Mouse (Mus musculus): ENCODE measurements around the gene Trip12.

The Trip12 gene

DNA sequence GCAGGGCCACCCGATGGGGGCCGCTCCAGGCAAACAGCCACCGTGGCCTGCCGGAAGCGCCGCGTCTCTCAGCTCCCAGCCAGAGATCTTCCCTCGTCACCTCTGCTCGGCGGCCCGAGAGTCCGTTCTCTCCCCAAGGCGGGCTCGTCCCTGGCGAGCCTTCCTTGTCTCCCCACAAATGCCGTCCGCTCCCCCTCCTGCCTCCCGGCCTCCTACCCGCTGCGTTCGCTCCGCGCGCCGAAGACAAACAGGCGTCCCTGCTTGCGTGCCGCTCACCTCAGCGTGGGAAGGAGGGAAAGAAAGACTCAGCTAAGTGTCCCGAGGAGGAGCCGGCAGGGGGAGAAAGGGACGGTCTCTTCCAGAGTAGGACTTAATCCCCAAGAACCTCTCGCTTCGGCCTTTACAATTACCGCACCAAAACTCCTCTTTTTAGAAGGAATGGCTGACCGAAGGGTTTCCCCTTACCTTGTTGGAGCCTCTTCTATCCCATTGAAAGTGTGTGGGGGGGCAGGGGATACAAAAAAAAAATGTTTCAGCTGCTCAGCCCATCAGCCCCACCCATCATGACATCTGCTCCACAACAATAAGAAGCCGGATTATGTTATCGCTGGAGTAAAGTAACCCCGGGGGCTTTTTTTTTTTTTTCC lies at the start of gene Trip12:
Gene Trip12 (minus strand): TSS at position 499 of the 647 bp plus-strand sequence.
- no peak for TF ChIP-seq GATA4 (IDR thresholded peaks at IDR 0.05; ENCODE audit: insufficient replicate concordance, low read length)

DNA sequence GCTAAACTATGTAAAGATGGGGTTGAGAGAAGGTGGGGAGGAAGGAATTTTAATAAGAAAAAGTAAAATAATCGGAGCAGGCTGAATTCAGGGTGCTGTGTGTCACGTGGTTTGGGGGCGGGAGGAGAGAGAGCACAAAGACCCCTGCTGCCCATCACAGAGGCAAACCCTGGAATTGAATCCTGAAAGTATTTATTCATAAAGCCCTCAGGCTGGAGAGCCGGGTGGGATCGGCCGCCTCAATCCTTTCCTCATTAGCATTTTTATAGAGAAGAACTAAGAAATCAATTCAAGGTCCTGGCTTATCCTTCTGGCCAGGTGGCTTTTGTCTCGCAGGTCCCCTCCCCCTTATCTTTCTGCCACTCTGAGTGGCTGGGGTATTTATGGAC lies 49.7 kb upstream of the Trip12 start:
- no peak for TF ChIP-seq GATA4 (IDR thresholded peaks at IDR 0.05; ENCODE audit: insufficient replicate concordance, low read length)

DNA sequence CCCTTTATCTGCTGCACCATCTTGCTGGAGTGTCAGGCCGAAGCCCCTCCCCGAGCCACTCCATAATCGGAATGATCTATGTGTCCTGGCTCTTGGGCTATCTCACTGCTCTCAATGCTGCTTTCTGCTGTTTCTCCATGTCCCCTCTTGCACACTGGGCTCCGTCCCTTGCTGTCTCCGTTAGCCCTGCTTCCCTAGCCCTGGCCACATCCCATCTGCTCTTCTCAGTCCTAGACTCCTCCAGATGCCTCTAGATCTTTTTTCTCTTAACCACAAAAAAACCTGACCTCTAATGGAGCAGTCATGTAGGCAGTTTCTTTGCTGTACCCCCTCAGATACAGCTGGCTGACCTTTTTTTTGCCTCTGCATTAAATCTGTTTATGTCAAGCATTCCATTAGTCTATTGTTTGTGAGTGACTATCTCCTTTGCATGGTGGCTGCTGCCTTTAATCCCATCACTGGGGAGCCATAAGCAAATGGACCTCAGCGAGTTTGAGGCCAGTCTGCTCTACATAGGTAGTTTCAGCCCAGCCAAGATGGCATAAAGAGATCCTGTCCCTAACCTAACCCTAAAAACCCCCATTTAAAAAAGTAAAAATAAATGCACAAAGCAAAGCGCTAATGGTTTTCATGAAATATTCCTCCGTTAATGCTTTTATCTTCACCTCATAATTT lies 49.2 kb upstream of the Trip12 start:
- no peak for TF ChIP-seq GATA4 (IDR thresholded peaks at IDR 0.05; ENCODE audit: insufficient replicate concordance, low read length)

DNA sequence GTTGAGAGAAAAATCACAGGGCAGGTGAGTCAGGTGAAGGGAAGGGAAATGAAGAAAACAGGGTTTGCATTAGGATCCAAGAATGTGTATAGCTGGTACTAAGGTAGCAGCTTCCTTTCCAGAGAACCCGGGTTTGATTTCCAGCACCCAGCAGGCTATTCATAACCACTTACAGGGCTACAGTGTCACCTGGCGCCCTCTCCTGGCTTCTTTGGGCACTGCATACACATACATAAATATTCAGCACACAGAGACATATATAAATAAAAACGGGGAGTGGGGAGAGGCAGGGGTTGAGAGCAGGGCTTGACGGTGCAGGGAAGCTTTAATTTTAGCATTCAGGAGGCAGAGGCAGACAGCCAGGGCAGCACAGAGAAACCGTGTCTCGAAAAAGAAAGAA lies 45.6 kb upstream of the Trip12 start:
- no peak for TF ChIP-seq GATA4 (IDR thresholded peaks at IDR 0.05; ENCODE audit: insufficient replicate concordance, low read length)

DNA sequence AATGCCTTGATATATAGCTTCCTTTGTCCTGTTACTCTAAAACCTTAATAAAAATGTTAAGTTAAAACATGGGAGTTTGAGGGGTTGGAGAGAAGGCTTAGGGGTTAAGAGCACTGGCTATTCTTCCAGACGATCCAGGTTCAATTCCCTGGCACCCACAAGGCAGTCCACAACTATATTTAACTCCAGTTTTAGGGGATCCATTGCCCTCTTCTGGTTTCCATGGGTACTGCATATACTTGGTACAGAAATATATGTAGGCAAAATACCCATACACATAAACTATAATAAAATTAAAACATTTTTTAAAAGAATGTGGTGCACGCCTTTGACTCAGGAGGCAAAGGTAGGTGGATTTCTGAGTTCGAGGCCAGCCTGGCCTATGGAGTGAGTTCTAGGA lies 44.9 kb upstream of the Trip12 start:
- TF ChIP-seq GATA4 (IDR thresholded peaks at IDR 0.05; ENCODE audit: insufficient replicate concordance, low read length) = no peak

DNA sequence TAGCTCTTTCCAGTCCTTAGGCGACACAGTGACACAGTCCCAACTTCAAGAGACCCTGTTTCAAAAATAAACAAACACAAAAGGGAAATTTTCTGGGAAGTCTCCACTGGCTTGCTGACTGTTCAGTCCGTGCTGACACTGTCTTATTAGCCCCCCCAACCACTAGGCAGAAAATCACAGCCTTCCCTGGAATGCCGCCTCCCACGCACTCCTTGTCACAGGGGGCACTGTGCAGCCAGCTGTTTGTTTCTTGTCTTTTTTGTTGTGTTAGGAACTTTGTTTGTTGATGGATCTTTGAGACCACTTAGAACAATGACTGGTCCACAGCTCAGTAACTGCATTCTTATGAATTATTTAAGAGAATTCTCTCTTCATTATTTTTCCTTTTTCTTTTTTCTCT lies 43.6 kb upstream of the Trip12 start:
- no peak for TF ChIP-seq GATA4 (IDR thresholded peaks at IDR 0.05; ENCODE audit: insufficient replicate concordance, low read length)

DNA sequence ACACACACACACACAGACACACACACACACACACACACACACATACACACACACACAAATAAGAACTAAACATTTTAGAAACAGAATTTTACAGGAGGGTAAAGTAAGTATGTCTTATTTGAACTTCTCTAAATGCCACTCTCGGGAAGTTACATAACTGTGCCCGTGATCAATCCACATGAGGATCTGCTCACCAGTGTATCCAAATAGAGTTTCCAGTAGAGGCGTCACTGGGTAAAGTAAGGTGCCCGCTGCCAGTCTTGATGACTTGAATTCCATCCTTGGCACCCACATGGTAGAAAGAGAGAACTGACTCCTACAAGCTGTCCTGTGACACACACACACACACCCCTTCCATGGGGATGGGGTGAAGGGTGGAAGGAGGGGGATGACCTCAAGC lies 42.6 kb upstream of the Trip12 start:
- no peak for TF ChIP-seq GATA4 (IDR thresholded peaks at IDR 0.05; ENCODE audit: insufficient replicate concordance, low read length)

DNA sequence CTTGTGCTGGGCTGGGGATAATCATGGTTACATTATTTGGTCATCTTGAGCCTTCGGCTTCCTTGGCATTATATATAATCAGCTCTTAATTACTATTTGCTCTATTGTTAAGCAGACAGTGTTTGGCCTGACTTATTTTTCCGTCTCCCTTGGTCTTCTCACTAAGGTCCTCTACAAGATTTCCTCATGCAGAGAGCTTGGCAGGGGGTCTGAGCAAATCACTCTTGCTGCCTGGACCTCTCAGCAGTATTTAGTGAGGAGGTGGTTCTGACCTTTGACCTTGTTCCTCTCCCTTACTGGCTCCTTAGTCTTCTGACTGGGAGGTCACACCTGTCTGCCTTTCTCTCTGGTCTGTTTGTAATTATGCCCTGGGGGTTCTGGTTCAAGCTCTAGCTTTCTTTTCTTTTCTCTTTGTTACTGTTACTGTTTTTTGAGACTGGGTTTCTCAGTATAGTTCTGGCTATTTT lies 41.8 kb upstream of the Trip12 start:
- no peak for TF ChIP-seq GATA4 (IDR thresholded peaks at IDR 0.05; ENCODE audit: insufficient replicate concordance, low read length)

DNA sequence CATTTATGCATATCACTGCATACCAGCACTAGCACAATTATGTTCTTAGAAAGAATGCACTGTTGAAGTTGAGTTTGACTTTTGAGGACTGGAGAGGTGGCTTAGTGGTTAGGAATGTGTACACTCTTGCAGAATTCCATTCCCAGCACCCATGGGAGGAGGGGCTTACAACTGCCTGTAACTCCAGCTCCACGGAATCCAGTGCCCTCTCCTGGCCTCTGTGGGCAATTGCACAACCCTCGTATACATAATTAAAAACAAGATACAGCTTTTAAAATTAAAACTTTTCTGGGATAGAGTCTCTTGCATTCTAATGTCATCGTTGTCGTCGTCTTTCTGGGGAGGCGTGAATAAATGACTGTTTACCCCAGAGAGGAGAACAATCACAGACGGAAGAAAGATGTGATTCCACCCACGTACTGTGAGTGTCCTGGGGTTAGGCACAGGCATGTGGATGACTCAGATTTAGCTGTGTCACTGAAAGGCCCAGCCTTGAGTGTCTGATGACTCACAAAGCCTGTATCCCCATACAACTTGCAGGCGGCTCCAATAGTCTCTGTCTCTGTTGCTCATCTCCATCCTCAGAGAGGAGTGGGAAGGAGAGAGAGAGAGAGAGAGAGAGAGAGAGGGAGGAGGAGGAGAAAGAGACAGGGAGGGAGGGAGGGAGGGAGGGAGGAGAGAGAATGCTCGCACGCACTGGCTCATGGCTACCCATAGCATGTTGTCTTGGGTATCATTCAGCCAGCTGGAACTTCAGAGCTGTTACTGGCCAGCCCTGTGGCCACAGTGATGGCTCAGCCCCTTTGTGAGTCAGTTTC lies 41.1 kb upstream of the Trip12 start:
- TF ChIP-seq GATA4 (IDR thresholded peaks at IDR 0.05; ENCODE audit: insufficient replicate concordance, low read length) = no peak

DNA sequence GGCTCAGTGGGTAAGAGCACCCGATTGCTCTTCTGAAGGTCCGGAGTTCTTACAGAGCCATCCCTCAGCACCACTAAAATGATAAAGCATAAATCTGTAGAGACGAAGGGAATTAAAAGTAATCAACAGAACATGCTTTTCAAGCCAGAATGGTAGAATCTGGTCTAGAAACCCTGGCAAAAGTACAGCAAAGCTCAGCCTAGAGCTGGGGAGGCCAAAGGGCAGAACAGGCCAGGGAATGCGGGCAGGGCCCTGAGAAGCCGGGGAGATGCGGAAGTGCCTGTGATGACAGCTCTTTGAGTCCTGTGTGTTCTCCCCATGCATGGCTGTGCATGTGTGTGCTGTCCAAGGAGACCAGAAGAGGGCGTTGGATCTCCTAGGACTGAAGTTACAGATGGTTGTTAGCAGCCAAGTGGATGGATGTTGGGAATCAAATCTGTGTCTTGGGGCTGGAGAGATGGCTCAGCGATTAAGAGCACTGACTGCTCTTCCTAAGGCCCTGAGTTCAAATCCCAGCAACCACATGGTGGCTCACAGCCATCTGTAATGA lies 39.3 kb upstream of the Trip12 start:
- no peak for TF ChIP-seq GATA4 (IDR thresholded peaks at IDR 0.05; ENCODE audit: insufficient replicate concordance, low read length)

DNA sequence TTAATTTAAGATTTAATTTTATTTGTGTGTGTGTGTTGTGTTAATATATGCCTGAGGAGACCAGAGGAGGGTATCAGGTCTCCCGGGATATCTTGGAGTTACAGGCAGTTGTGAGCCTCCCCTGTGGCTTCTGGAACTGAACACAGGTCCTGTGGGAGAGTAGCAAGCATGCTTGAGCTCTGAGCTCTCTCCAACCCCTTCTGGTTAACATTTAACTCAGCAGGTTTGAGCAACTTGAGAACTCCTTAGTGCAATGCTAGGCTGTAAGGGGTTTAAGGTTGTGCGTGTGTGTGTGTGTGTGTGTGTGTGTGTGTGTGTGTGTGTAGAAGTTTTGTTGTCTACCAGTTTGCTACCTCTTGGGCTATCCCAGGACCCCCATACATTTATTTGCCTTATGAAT lies 37.3 kb upstream of the Trip12 start:
- TF ChIP-seq GATA4 (IDR thresholded peaks at IDR 0.05; ENCODE audit: insufficient replicate concordance, low read length) = no peak

DNA sequence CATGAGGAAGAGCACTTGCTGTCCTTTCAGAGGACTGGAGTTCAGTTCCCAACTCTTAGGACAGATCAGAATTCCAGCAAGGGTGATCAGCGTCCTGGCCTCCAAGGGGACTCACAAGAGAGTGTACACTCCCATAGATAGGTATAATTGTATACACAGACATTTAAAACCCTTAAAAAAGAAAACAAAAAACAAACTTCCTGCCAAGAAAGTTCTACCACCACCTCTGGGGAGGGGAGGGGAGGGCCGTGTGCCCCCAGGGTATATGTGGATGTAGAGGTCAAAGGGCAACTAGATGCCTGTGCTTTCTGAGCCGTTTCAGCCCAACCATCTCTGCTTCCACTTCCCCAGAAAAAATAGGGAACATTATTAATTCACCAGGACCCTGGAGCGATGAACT lies 32.6 kb upstream of the Trip12 start:
- TF ChIP-seq GATA4 (IDR thresholded peaks at IDR 0.05; ENCODE audit: insufficient replicate concordance, low read length) = no peak

DNA sequence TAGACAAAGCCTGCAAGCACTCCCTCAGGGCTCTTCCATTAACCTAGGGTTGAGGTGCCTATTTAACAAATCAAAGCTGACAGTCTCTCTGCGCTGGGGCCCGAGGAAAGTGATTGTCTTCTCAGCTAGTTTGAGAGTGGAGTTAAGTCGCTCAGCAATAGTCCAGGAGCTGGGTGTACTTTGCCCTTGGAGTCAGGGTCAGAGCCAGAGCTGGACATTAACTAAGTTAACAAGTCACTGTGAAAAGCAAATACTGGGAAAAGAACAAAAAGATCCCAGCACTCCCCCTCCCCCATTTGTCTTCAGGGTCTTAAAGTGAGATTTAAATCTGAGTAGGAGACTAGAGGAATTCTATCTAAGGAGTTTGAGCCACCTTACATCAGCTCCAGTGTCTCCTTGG lies 31.8 kb upstream of the Trip12 start:
- no peak for TF ChIP-seq GATA4 (IDR thresholded peaks at IDR 0.05; ENCODE audit: insufficient replicate concordance, low read length)

DNA sequence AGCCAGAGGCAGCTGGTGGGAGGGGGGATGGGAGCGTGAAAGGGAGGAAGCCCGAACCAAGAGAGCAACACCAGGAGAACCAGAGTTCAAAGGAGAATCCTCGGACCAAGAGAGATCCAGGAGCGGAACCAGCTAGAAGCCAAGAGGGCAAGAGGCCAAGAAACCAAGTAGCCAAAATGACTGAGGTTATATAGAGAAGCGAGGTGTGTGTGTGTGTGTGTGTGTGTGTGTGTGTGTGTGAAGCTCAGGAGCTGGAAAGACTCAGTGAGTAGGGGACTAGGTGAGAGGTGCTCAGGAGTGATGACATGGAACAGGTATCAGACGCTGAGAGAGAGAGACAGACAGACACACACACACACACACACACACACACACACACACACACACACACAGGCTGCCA lies 30.8 kb upstream of the Trip12 start:
- TF ChIP-seq GATA4 (IDR thresholded peaks at IDR 0.05; ENCODE audit: insufficient replicate concordance, low read length) = no peak

DNA sequence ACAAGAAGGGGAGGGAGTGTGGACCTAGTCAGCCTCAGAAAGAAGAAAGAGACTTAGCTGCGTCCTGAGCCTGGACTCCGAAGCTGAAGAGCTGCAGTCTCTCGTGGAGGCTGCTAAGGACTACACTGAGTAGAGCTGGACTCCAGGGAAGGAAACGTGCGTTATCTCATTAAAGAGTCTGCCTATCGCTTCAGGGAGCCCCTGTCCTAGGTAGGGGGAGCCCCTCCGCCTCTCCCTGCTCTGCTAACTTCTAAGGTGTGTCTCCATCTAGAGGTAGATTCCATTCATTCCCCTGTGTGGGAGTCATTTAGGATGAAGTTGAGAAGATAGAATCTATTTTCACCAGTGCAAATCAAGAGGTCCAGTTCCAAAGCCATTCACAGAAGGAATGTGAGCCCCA lies 29.2 kb upstream of the Trip12 start:
- TF ChIP-seq GATA4 (IDR thresholded peaks at IDR 0.05; ENCODE audit: insufficient replicate concordance, low read length) = no peak

DNA sequence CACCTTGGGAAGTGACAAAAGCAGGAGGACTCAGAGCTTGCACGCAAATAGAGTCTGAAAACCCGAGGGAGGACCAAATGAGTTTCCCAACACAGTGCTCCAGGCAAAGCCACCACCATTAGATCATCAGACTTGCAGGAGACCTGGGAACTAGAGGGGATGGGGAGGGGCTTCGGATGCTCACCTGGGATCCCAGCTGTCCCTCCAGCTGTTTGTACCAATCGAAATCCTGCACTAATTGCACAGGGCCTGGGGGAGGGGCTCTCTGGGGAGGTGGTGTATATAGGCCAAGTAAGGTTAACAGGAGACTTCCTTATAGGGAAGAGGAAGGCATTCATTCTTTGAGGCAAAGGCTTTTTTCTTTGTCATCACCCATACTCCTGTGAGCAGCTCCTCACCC lies 28.5 kb upstream of the Trip12 start:
- TF ChIP-seq GATA4 (IDR thresholded peaks at IDR 0.05; ENCODE audit: insufficient replicate concordance, low read length) = no peak
